Mouse (Mus musculus): ENCODE results near the gene Apol6.

DNA sequence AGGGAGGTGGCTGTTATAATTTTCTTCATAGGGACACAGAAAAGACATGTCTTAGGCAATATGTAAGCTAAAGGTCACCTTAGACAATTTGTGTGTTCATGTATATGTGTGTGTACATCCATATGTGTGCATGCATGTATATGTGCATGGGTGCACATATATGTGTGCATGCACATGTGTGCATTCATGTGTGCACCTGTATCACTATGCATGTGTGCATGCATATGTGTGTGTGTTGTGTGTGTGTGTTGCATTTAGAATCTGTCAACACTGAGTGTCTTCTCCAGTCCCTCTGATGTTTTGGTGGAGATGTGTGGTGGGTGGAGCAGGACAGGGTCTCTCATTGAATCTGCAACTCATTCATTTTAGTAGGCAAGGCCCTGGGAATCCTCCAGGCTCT lies 18.2 kb downstream of the Apol6 start:
- TF ChIP-seq CTCF (IDR thresholded peaks at IDR 0.05; ENCODE audit: low read depth) (no peak), EP300 (IDR thresholded peaks at IDR 0.05; ENCODE audit: low read depth) (no peak)
